In genomic region chr15:50974002-50974754, GRCm38 (mm10) we compare ENCODE assay signal across 13 mouse cellular contexts.
"Had no signal": no experiment of that assay in that cellular context is flagged by ENCODE, and none has a peak within 500 bp of the region (broad histone marks: within the 10 kb centered on the region; RNA-seq: fewer than 3 reads in every experiment).

No protein-coding gene starts in this region.

- DNase-seq: kidney, adult 18-20 months; kidney, postnatal 10 days; right cerebral cortex, postnatal 14 days; thymus, adult 2 months; thymus, postnatal 25 days had no signal

- H3K9ac ChIP-seq: liver, embryonic 15.5 days; midbrain, embryonic 12.5 days; neural tube, embryonic 13.5 days; stomach, embryonic 15.5 days had no signal

- H3K36me3 ChIP-seq: limb, embryonic 10.5 days; liver, embryonic 15.5 days; midbrain, embryonic 12.5 days; neural tube, embryonic 13.5 days; stomach, embryonic 15.5 days had no signal

- H3K27me3 ChIP-seq: liver, embryonic 15.5 days; midbrain, embryonic 12.5 days; neural tube, embryonic 13.5 days; stomach, embryonic 15.5 days had no signal

- H3K4me1 ChIP-seq: limb, embryonic 10.5 days; liver, embryonic 15.5 days; midbrain, embryonic 12.5 days; neural tube, embryonic 13.5 days; stomach, embryonic 15.5 days had no signal

- H3K9me3 ChIP-seq: limb, embryonic 10.5 days; liver, embryonic 15.5 days; midbrain, embryonic 12.5 days; neural tube, embryonic 13.5 days; stomach, embryonic 15.5 days had no signal

- H3K27ac ChIP-seq: left cerebral cortex, adult 2 months; limb, embryonic 10.5 days; liver, embryonic 15.5 days; midbrain, embryonic 12.5 days; neural tube, embryonic 13.5 days; stomach, embryonic 15.5 days had no signal

- H3K4me2 ChIP-seq: liver, embryonic 11.5 days; liver, embryonic 15.5 days; midbrain, embryonic 12.5 days; neural tube, embryonic 13.5 days; stomach, embryonic 15.5 days had no signal

- ATAC-seq: midbrain, embryonic 16.5 days had no signal

- H3K4me3 ChIP-seq: left cerebral cortex, adult 2 months; limb, embryonic 10.5 days; liver, embryonic 15.5 days; midbrain, embryonic 12.5 days; neural tube, embryonic 13.5 days; stomach, embryonic 15.5 days had no signal
